Mouse (Mus musculus): ENCODE data around the gene Atxn7.
"Not testable (repeated sequence)": the region's sequence is repeated elsewhere in the genome, so short reads cannot be mapped to it uniquely, and the experiment has no call there.

Gene Atxn7

DNA sequence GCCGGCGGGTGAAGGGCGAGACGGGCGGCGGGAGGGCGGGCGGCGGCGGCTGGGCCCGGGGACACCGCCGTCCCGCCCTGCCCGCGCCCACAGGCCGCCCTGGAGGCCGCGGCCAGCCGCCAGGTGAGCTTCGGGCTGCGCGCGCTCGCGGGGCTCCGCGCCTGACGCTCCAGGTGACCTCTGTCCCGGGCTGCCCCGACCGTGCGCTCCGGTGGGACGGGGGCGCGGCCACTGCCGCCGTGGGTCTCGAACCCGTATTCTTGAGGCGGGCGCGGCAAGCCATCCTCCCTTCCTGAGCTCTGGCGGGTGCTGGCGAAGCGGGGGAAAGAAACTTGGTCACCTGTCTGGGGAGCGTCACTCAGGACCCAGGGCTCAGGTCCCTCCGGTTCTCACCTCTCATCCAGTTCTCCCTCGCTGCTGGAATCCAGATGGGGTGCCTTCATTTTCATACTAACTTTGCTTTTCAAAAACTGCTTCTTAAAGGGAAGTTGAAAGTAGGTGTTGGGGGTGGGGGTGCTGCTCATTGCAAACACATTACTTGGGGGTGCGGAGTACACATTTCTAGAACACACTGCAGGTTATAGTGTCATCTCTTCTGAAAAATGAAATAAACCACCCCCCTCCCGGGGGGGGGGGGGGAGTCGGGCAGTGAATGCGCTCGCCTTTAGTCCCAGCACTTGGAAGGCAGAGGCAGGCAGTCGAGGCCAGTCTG is at the start of gene Atxn7, which contains the start of gene Thoc7:
Gene Atxn7 (plus strand): TSS at position 40 of the 712 bp plus-strand sequence.
Gene Thoc7 (minus strand): TSS at position 452 of the 712 bp plus-strand sequence.
- DNase-seq (ENCODE audit: low read depth, low spot score): peak; percentile 84

DNA sequence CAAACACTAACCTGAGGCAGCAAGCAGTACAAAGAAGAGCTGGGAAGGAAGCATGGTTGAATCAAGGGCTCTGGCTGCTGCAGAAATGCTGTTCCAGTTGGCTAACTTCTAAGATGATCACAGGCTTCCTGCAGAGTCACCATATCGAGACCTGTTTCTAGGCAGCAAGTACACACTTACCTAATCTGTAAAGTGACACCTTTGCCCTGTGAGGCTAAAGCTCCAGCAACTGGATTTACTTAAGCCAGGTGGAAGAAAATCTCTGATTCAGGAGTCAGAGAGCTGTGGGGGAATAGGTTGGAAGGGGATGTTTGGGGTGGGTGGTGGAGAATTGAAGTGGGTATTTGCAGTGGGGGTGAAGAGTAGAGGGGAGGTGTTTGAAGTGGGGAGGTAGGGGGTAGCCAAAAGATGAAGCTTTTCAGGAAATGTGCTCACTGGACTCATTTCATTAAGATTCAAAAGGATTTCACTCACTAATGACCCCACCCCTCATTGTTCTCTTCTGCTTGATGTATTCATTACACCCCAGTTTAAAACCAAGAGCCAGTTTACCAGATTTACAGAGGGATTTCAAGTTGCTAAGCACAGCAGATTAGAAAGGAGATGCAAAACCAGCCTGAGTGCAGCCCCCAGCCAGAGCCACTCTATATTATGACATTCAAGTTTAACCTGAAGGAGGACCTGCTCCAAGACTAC is 46.7 kb upstream of the Atxn7 start, which contains the start of gene Gm281:
Gene Gm281 (minus strand): TSS at position 92 of the 696 bp plus-strand sequence.
- no peak for DNase-seq (ENCODE audit: low read depth, low spot score)

DNA sequence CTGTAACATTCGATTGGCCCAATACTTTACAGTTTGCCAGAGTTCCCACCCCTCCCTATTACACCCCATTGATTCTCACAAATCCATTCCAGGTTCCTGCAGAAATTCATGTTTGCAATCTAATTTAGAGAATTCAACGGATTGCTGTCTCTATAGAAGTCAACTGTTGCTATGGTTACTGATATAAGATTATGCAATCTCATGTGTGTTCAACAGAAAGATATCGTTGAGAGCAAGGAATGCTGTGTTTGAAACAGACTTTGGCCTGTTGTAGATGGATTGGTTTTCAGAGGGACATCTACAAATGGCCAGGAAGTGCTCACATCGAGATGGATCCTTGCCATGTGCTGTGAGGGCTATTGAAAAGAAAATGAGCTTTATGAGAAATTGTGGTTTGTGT is 46.0 kb upstream of the Atxn7 start:
- DNase-seq (ENCODE audit: low read depth, low spot score): no peak

DNA sequence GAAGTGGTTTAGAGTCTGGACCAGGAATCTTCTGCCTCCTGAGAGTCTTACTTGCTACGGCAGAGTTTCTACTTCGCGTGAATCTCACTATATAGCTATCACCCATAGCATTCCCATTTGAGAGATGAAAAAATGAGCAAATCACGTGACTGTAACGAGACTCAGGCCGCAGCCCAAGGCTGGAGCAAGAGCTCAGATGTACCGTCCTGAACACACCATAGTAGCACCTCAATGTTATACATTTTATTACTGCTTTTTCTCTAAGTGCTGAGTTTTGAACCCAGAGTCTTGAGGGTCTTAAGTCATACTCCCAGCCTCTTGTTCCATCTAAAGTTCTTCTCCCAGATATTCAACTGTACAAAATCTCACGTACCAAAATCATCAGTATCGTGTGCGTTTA is 44.0 kb upstream of the Atxn7 start:
- DNase-seq (ENCODE audit: low read depth, low spot score): no peak

DNA sequence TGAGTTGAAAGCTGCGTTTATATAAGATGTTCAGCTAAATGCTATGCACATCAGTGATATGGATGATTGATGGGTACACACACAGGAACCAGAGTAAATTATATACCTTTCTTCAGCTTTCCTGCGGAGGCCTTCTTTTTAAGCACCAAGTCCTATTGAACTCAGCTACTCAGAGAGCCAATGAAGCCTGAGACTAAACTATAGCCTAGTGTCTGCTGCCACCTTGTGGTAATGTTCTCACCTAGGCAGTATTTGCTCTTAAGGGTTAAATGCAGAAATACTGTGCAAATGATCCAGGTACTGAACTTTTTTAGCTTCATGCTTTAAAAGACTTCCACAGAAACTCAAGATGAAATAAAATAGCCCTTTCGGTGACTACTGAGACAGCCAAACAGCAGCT is 43.6 kb upstream of the Atxn7 start:
- DNase-seq (ENCODE audit: low read depth, low spot score): peak; percentile 67

DNA sequence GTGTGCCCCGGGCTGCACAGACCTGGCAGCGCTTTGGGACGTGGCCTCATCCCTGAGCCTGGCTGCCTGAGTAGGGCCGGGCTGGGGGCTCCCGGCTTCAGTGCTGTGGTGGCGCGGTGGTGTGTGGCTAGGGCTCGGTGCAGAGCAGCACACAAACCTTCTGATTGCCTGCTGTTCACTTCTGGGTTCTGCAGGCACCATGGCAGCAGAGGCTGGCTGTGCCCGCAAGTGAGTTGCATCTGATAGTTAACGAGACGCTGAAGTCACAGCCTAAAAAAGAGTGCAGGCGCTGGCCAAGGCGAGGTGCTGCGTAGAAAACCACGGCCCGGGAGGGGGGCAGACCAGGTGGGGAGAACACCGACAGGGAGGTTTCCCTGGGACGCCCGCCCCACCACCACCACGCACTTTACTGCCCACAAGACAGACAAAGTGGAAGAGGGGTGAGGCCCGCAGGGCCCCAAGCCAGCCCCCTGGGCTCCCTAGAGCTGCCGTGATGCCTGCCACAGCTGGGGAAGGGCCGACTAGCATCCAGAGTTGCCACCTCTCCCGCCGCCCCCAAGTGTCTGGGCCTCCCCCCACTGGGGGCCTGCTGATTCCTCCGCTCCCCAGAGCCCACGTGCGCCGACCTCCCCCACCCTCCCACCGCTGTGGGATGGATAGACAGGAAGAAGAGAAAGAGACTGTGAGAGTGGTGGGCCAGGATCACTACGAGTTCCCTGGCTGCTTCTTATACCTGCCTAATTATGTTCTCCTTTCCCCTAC is 27.8 kb upstream of the Atxn7 start:
- DNase-seq (ENCODE audit: low read depth, low spot score): no peak

DNA sequence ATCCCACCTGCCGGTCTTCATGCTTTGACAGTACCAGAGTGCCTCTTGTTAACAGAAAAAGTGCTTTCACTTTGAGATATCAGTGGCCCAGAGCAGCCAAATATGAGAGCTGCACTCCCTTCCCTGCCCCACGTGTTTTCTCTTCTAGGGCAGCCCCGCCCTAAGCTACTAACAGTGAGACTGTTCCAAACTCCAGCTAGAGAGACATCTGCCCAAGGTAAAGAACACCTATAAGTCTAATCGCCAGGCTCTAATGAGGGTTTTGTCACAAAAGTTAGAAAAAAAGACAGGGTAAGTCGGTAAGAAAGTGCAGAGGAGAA is 27.2 kb upstream of the Atxn7 start:
- DNase-seq (ENCODE audit: low read depth, low spot score): no peak

DNA sequence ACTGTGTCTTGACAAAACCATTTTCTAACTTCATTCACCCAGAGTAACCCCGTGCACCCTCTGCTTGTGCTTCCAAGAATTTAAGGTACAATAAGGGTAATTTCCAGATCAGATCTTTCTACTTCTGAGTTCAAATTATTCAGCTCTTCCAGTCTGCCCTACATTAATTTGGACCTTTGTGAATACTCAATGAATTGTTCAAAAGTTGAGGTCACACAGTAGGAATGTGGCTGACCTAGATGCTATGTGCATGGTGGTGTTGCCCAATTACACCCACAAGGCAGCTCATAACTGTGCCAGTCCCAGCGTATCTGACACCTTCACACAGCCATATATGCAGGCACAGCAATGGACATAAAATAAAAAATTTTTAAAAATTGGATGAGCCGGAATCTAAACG is 16.6 kb upstream of the Atxn7 start:
- DNase-seq (ENCODE audit: low read depth, low spot score): no peak

DNA sequence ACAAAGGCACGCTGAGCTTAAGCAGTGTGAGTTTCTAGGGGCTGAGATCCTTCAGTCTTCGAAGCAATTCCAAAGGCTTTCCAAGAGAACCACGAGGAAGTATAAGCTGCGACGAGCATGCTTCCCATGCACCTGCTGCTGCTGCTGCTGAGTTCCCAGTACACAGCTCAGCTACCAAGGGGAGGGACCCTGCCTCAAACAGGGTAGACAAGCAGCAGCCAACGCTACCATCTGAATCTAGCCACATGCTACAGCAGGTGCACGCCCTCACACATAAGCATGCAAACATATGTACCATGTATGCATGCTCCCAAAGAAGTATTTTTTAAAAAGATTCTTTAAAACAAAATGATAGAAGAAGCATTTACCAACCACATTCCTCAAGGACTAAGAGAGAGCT is 12.9 kb upstream of the Atxn7 start:
- no peak for DNase-seq (ENCODE audit: low read depth, low spot score)

DNA sequence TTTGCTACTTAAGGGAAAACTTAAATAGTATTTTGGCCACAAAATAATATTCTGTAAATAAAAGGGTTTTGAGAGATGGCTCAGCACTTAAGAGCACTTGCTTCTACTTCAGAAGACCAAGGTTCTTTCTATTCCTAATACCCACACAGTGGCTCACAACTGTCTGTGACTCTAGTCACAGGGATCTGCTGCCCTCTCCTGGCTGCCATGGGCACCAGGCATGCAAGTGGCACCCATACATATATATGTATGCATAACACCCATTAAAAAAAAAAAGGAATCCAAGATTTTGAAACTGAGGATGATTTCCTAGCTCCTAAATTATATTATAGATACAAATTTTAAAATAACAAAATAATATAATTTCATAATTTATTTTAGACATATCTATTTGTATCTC is 10.8 kb upstream of the Atxn7 start:
- DNase-seq (ENCODE audit: low read depth, low spot score): peak; percentile 47

DNA sequence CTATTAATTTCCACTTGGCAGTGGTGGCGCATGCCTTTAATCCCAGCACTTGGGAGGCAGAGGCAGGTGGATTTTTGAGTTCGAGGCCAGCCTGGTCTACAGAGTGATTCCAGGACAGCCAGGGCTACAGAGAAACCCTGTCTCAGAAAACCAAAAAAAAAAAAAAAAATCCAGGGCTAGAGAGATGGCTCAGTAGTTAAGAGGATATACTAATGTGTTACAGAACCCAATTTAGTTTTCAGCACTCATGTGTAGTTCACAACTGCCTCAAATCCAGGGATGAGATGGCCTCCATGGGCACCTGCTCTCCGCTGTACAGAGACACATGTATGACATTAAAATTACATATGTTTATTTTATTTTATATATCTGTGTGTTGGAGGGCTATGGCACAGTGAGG is 9.1 kb upstream of the Atxn7 start:
- DNase-seq (ENCODE audit: low read depth, low spot score): not testable (repeated sequence)

DNA sequence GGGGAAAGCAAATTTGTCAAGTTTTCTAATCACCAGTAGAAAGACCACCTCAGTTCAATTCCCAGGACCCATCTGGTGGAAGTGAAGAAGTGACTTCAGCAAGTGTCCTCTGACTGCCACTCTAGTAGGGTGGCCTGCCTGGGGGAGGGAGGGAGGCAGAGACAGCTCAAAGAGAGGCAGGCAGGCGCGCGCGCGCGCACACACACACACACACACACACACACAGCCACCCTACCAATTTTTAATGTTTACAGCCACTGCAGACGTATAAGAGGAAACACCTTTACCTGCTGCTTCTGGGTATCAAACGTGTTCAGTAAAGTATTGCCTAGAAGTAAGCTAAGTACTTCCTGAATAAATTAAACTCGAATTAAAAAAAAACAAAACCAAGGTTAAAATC is 1.2 kb upstream of the Atxn7 start:
- peak; percentile 80 for DNase-seq (ENCODE audit: low read depth, low spot score)

DNA sequence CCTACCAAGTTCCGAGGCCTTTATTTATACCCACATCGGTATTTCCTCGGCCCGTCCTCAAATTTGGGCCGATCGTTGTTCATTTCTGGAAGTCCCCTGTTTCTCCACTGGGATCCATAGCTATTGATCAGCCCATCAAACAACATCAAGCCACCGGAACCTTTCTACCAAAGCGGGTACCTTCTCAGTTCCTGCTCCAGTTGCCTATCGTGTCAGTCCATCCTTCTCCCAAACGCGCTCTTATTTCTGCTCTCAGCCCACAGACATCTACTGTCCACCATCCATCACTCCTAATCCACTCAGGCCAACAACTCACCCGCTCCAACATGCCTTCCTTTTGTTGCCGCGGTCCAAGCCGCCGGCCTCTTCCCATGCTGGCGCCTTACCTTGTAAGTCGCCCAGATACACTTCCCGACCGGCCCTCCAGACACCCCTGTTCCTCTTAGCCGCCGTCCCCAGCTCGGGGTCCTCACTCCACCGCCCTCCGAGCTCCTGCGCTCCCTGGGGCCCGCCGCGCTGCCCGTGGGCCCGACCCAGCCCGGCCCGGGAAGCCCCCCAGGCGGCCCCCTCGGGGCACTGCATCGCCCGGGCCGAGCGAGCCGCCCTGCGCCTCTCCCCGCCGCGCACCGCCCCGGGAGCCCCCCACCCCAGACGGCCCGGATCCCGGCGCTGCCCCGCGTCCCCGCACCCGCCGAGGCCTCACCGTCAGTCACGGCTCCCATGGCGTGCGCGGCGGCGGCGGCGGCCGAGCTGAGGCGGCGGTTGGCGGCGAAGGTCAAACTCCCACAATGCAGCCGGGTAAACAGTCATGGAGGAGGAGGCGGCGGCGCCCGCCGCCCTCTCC is 536 bp upstream of the Atxn7 start:
- peak; percentile 75 for DNase-seq (ENCODE audit: low read depth, low spot score)

DNA sequence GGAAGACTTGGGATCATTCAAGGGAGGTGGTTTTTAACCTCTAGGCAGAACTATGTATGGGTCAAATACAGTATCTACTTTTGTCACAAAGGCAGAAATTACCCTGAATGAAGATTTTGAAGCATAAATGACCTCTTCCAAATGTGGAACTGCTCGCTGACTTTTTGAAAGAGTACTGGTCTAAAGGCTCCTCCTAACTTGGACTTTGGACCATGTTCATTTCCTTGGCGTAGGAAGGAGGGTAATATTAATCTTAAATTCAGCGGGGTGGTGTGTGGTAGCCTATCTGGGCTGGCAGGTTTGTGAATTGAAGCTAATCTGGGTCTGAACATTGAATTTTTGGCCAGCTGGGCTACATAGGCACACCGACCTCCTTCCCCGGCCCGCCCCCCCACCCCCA is 1.2 kb downstream of the Atxn7 start:
- DNase-seq (ENCODE audit: low read depth, low spot score): no peak

DNA sequence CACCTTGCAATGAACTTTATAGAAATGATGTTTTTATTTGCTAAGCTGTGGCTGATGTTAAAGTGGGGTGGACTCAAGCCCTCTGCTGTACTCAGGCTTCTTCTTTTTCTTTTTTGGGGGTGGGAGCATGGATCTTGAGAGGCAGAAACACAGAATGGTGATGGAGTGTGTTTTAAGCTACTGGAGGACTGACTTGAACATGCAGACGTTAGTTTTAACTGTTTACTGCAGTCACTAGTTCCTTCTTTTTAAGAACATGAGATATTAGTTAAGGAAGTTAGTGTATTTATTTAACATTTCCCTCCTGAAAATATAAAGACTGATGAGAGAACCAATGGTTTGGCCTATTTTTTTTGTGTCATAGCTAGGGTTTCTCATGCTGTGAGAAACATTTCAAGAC is 2.3 kb downstream of the Atxn7 start:
- DNase-seq (ENCODE audit: low read depth, low spot score): no peak

DNA sequence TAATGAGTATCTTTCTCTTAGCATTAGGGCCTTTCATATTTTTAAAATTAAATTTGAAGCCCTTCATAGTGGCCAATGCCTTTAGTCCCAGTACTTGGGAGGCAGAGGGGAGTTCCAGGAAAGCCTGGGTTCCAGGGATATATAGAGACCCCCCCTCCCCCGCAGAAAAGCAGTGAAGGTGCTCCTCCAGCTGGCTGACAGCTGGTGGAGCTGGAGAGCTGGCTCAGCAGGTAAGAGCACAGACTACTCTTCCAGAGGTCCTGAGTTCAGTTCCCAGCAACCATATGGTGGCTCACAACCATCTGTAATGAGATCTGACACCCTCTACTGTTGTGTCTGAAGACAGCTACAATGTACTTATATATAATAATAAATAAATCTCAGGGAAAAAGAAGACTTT is 6.4 kb downstream of the Atxn7 start:
- no peak for DNase-seq (ENCODE audit: low read depth, low spot score)

DNA sequence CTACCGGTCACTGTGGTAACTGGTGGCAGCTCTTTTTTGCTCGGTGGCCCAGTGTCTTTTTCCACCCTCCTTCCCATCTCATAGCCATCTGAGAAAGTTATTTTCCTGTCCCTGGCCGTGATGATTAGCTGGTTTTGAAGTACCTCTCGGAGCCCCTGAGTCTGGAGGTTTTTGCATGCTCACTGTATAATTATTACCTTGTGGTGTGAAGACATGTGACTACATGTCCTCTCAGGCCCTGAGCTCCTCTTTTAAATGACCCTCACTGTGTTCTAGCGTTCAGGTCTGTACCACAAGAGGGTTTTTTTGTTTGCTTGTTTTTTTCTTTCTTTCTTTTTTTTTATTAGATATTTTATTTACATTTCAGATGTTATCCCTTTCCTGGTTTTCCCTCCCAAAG is 7.2 kb downstream of the Atxn7 start:
- DNase-seq (ENCODE audit: low read depth, low spot score): no peak

DNA sequence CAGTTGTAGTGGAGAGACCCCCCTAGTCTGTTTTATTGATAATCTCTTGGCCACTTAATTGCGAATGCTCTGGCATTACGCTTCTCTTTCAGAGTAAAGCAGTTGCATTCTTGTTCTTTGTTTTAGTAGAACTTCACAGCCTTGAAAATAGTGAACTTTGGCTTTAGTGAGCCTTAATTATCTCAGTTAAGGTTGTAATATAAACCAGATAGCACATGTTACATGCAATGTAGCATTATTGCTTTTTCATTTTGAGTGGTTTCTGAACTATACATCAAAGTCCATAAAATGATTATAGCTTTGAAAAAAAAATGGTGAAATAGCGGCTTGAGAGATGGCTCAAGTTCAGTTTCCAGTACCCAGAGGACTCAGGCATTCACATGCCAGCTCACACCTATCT is 9.3 kb downstream of the Atxn7 start:
- DNase-seq (ENCODE audit: low read depth, low spot score): no peak

DNA sequence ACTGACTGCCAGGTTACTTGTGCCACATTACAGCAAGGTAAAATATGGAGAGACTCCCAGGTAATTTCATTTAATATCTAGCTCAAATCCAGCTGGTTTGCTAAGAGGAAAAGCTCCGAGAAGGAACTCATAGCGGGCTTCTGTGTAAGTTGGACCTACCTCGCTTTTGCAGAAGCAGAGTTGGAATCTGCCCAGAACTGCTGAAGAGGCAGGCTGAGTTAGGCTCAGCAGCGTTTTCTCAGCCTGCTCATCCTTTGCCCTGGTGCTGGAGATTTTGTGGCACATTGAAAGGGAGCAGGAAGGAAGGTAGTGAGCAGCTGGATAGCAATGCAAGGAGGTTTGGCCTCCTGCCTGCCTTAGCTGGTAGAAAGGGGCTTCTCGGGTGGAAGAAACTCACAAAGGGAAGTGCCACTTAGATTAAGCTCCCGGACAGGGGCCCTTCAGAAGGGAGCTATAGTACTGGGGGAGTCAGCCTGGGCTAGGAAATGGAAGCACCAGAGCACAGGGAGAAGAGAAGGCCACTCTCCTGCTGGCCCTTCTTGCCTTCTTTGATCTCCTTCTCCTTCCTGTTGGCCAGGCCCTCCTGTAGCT is 10.5 kb downstream of the Atxn7 start:
- DNase-seq (ENCODE audit: low read depth, low spot score): no peak

DNA sequence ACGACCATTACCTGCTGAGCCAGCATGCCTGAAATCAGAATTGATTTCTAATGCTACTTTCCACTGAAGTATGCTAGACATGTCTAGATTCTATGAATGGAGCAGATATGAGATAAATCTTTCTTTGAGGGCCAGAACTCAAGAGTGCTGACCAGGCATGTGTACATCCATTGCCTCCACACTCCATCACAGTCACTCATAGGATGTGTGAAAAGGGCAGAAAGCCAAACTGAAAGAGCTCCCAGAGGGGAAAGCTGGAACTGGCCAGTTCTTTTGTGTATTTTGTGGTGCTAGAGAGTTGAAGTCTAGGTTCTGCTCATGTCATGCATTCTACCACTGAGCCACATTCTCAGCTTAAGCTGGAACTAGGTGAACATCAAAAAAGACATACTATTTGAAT is 16.3 kb downstream of the Atxn7 start:
- no peak for DNase-seq (ENCODE audit: low read depth, low spot score)

DNA sequence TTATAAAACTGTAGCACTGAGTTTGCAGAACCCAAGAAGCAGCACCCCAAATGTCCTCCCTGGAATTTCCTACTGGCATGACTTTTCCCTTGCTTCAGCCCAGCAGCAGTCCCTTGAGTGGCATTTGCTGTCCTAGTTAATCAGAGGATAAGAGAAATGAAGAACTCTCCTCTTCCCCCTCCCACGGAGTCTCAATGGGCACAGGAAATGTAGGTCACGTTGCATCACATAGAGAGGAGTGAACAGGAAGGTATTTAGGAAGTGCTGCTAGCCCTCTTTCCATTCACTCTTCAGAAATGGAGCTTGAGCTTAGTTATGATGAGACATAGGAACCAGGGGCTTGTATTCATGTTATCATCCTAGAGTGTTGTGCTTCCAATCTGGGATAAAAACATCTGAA is 20.0 kb downstream of the Atxn7 start:
- DNase-seq (ENCODE audit: low read depth, low spot score): no peak
